Mouse (Mus musculus): ENCODE results near the gene Rfwd3.
"Not testable (repeated sequence)": the region's sequence is repeated elsewhere in the genome, so short reads cannot be mapped to it uniquely, and the experiment has no call there.

Rfwd3 gene

GRCm38 (mm10) chr8:111282093-111282492, 17.9 kb downstream of the Rfwd3 start:
- DNase-seq, result no peak

DNA sequence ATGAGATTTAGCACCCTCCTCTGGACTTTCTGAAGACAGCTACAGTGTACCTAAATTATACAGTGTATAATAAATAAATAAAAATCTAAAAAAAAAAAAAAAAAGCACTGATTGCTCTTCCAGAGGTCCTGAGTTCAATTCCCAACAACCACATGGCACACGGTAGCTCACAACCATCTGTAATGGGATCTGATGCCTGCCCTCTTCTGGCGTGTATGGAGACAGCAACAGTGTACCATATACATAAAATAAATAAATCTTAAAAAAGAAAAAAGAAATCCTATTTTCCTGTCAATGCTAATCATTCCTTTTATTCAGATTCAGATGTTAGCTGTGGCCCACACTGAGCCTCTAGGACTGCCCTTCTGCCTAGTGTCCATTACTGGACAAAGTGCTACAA, 31.7 kb downstream of the Rfwd3 start:
- DNase-seq, result no peak

DNA sequence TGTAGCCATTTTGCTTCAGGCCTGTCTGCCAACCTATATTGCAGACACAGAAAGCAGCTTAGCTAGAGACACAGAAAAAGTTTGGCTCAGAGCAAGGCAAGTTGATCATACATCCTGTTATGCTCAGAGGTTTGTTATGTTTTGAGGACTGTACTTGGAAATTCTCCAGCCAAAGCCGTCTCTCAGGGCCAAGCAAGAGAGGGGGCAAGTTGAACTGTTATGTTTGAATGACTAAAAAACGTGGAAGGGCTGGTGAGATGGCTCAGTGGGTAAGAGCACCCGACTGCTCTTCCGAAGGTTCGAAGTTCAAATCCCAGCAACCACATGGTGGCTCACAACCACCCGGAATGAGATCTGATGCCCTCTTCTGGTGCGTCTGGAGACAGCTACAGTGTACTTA, 33.9 kb downstream of the Rfwd3 start:
- not testable (repeated sequence) for DNase-seq

DNA sequence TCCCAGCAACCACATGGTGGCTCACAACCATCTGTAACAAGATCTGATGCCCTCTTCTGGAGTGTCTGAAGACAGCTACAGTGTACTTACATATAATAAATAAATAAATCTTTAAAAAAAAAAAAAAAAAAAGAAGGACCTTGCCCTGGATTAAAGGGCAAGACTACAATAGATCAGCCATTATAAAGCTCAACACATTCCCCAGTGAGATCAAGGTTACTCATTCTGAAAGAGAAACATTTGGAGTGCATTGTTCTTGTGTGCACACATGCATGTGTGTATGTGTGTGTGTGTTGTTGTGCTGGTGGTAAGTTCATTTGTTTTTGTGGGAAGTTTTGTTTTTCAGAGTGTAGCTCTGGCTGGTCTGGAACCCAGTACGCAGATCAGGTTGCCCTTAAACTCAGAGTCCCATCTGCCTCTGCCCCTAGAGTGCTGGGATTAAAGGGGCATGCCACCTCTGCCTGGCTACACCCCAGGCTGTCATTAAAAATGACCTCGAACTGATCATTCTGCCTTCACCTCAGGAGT, 35.3 kb downstream of the Rfwd3 start:
- no peak for DNase-seq

DNA sequence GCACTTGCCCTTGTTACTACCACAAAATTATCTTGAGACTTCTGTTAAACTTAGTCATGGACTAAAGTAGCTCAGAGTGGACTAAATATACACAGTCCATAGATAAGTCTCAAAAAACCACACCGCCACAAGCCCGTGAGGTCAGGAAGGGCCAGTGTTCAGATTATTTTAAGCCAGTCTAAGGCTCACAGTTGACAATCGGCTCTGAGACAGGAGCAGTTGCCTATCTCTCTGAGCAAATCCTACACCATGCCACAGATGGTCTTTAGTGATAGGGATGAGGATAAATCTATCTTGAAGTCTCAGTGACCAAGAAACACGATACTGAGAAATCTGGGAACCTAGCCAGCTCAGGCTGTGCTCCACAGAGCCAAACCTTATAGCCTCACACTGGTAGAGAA, 38.0 kb downstream of the Rfwd3 start:
- DNase-seq, result no peak

DNA sequence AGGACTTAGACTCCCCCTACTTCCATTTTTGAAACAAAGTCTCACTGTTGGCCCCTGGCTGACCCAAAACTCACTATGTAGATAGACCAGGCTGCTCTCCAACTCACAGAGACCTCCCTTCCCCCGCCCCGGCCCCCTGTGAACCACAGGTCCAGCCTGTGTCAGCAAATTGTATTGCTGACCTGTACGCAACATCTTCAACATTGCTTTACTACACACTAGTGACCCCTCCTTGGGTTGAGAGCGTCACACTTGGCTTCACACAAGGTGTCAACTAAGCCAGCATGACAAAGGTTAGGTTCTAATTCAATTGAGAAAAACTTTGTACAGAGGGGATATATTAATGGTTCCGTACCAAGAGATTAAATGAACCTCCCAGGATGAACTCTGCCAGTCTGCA, 39.8 kb downstream of the Rfwd3 start:
- peak; percentile 14 for DNase-seq

- no peak for DNase-seq
Observed at GRCm38 (mm10) chr8:111259408-111259741, 40.6 kb downstream of the Rfwd3 start.

DNA sequence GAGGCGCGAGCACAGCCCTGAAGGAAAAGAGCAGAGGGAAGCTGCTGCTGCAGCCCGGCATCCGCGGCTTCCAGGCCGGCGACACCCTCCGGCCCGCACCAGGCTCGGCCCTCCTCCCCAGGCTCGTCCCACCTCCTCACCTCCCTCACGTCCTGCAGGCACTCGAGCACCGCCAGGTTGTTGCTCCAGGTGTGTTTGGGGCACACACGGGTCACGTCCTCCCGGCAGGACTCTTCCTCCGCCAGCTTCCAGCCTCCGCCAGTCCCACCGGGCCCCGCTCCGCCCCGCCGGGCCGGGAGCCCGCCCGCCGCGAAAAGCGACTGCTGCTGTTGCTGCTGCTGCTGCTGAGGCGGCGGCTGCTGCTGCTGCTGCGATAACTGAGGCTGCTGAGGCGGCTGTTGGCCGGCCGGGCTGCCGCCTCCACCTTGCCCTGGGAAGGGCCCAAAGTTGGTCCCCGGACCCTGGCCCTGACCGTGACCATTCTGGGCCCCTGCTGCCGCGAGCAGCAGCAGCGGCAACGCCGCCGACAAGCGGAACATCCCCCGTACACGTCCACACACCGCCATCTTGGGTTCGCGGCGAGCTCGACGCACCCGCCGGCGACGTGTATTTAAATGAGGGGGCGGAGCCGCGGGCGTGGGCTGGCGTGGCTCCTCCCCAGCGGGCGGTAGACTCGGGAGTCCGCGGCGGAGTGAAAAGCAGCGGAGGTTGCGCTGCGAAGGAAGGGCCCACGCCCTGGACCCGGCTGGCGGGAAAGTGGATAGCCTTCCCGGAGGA, 41.2 kb downstream of the Rfwd3 start, which contains the start of gene Glg1:
Gene Glg1, minus strand, starts transcription at position 586 of the 777 bp plus-strand sequence.
- DNase-seq, result peak; percentile 91

- no peak for DNase-seq
Observed at GRCm38 (mm10) chr8:111258010-111258630, 41.9 kb downstream of the Rfwd3 start.

DNA sequence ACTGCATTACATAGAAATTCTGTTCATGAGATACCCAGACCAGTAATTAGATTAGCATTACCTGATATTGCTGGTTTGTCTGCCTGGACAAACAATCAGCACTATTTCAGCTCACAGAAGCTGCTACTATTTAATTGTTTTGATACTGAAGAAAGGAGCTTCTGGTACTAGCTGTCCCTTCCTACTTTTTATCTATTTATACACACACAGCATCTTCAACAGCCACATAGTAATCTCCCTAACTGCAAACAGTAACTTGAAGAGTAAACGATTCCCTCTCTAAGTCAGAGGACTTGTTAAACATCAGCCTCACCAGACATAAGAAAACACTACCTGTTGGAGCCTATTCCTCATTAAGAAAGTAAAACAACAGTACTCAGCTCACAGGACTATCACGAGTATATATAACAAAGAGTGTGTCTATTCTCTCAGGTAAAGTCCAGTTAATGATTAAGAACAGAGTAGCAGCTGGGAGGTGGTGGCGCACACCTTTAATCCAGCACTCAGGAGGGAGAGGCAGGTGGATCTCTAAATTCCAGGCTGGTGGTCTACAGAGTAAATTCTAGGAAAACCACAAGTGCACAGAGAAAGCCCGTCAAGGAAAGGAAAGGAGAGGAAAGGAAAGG, 47.4 kb downstream of the Rfwd3 start:
- no peak for DNase-seq

- DNase-seq, result no peak
Observed at GRCm38 (mm10) chr8:111250111-111250510, 49.9 kb downstream of the Rfwd3 start.

DNA sequence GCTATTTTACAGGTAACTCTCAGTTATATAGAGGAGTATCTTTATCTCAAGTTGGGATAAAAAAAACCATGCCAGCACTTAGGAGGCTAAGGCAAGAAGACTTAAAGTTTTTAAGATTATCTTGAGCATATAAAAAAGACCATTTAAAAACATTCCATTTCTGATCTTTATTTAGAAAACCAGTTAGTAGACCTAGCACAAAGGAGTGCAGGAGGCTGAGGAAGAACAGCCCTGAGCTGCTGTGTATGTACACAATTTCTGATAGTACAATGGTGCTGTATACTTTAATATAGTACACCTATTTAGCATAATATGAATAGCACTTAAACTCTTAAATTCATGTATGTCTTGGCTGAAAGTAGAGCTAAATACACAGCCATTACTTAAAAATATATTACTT, 51.9 kb downstream of the Rfwd3 start:
- DNase-seq, result no peak

- not testable (repeated sequence) for DNase-seq
Observed at GRCm38 (mm10) chr8:111246864-111247263, 53.2 kb downstream of the Rfwd3 start.

- no peak for DNase-seq
Observed at GRCm38 (mm10) chr8:111246287-111246830, 53.7 kb downstream of the Rfwd3 start.

- DNase-seq, result no peak
Observed at GRCm38 (mm10) chr8:111237301-111237700, 62.7 kb downstream of the Rfwd3 start.

- DNase-seq, result no peak
Observed at GRCm38 (mm10) chr8:111233730-111234129, 66.3 kb downstream of the Rfwd3 start.

DNA sequence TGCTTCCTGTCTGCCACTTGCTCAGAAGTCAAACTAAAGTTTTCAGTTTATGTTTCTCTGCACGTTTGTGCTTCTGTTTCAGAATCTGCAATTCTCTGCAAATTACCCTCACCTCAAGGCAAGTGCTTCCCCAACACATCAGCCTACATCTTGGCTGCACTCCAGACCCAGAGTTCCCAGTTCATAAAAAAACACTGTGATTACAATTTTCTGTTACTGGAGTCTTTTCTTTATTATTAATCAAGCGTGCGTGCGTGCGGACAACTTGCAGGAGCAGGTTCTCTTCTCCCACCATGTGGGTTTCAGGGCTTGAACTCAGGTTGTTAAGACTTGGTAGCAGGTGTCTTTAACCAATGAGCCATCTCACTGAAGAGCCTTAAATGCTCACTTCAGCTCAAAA, 75.9 kb downstream of the Rfwd3 start:
- no peak for DNase-seq

Data from cerebellum, adult 9-11 months (tissue).